Mouse (Mus musculus): ENCODE data around the gene Mybph. TPM values are rescaled to one million over a fixed set of nuclear protein-coding genes. Genes with fewer than 3 reads are reported as not detected.

The Mybph gene
- total and polyA plus RNA-seq, 3 experiments = not detected

- no peak for DNase-seq (ENCODE audit: low read depth, low spot score)
- no peaks in the 10 kb centered on the region for H3K27me3 ChIP-seq (ENCODE audit: control insufficient read depth in 1 of 2, insufficient read depth in 2 of 2, low read length in 2 of 2)
- no peak overlapping the region for H3K27ac ChIP-seq (ENCODE audit: control insufficient read depth, low read depth, low read length)
- H3K4me1 ChIP-seq (ENCODE audit: control insufficient read depth in 1 of 2, insufficient read depth in 2 of 2, low read length in 2 of 2) = peaks cover 0 to 13% of the 10 kb centered on the region in 2 experiments; a peak in 2 of 4 replicates
- H3K4me3 ChIP-seq (ENCODE audit: control insufficient read depth in 1 of 2, insufficient read depth in 1 of 2, low read depth in 2 of 2, low read length in 2 of 2) = no peak overlapping the region
- H3K9me3 ChIP-seq (replicated peaks; ENCODE audit: insufficient read depth, low read length) = no peaks in the 10 kb centered on the region
- no peak overlapping the region for H3K9ac ChIP-seq (ENCODE audit: control insufficient read depth, low read depth, low read length, poor library complexity, severe bottlenecking)
- no peak for TF ChIP-seq RAD21 (IDR thresholded peaks at IDR 0.05; ENCODE audit: low read depth, low read length)
- TF ChIP-seq GABPA (IDR thresholded peaks at IDR 0.05; ENCODE audit: low read depth, low read length) = no peak
- no peak for TF ChIP-seq USF2 (IDR thresholded peaks at IDR 0.05; ENCODE audit: borderline replicate concordance in 1 of 2, insufficient read depth in 1 of 2, low read depth in 1 of 2, low read length in 2 of 2)
- TF ChIP-seq MXI1 (IDR thresholded peaks at IDR 0.05; ENCODE audit: low read depth, low read length) = no peak
- no peak for TF ChIP-seq KAT2A (conservative IDR thresholded peaks at IDR 0.05; ENCODE audit: low read depth, low read length)
- TF ChIP-seq POLR2AphosphoS5 (IDR thresholded peaks at IDR 0.05; ENCODE audit: borderline replicate concordance, low read depth, low read length) = no peak
- no peak for TF ChIP-seq MAX (IDR thresholded peaks at IDR 0.05; ENCODE audit: low read length)
- no peak for TF ChIP-seq SMC3 (IDR thresholded peaks at IDR 0.05; ENCODE audit: low read depth, low read length)
- no peak for TF ChIP-seq TAL1 (IDR thresholded peaks at IDR 0.05; ENCODE audit: low read length)
- no peak for TF ChIP-seq USF1 (IDR thresholded peaks at IDR 0.05; ENCODE audit: low read depth, low read length)
- TF ChIP-seq NRF1 (IDR thresholded peaks at IDR 0.05; ENCODE audit: insufficient read depth, low read depth, low read length, poor library complexity, severe bottlenecking) = no peak
- TF ChIP-seq MYC (IDR thresholded peaks at IDR 0.05; ENCODE audit: low read depth, low read length) = no peak
- TF ChIP-seq TBP (IDR thresholded peaks at IDR 0.05; ENCODE audit: low read depth, low read length) = no peak
- TF ChIP-seq RCOR1 (IDR thresholded peaks at IDR 0.05; ENCODE audit: low read depth, low read length) = no peak
- no peaks in the 10 kb centered on the region for H3K79me2 ChIP-seq (ENCODE audit: control insufficient read depth, insufficient read depth, low read length, poor library complexity)
- peaks cover 0 to 4% of the 10 kb centered on the region in 2 experiments; a peak in 1 of 4 replicates for H3K36me3 ChIP-seq (ENCODE audit: control insufficient read depth in 1 of 2, insufficient read depth in 2 of 2, low read length in 2 of 2)
Observed at GRCm38 (mm10) chr1:134197325-134197982, 4.2 kb downstream of the Mybph start.

- Histone ChIP-seq H3K79me2 (ENCODE audit: control insufficient read depth, insufficient read depth, low read length, poor library complexity) (no peaks in the 10 kb centered on the region), H3K9ac (ENCODE audit: control insufficient read depth, low read depth, low read length, poor library complexity, severe bottlenecking) (no peak overlapping the region), H3K9me3 (replicated peaks; ENCODE audit: insufficient read depth, low read length) (no peaks in the 10 kb centered on the region), H3K27me3 (ENCODE audit: control insufficient read depth in 1 of 2, insufficient read depth in 2 of 2, low read length in 2 of 2) (no peaks in the 10 kb centered on the region), H3K27ac (ENCODE audit: control insufficient read depth, low read depth, low read length) (no peak overlapping the region), H3K4me3 (ENCODE audit: control insufficient read depth in 1 of 2, insufficient read depth in 1 of 2, low read depth in 2 of 2, low read length in 2 of 2) (no peak overlapping the region), H3K36me3 (ENCODE audit: control insufficient read depth in 1 of 2, insufficient read depth in 2 of 2, low read length in 2 of 2) (peaks cover 0 to 4% of the 10 kb centered on the region in 2 experiments; a peak in 1 of 4 replicates), H3K4me1 (ENCODE audit: control insufficient read depth in 1 of 2, insufficient read depth in 2 of 2, low read length in 2 of 2) (peaks cover 0 to 13% of the 10 kb centered on the region in 2 experiments; a peak in 2 of 4 replicates)
- no peak for DNase-seq (ENCODE audit: low read depth, low spot score)
- no peak for TF ChIP-seq EP300 (IDR thresholded peaks at IDR 0.05; ENCODE audit: low read depth in 1 of 2, low read length in 2 of 2)
- TF ChIP-seq ELF1 (IDR thresholded peaks at IDR 0.05; ENCODE audit: low read depth, low read length) = no peak
- TF ChIP-seq USF1 (IDR thresholded peaks at IDR 0.05; ENCODE audit: low read depth, low read length) = no peak
- TF ChIP-seq TCF12 (IDR thresholded peaks at IDR 0.05; ENCODE audit: low read depth, low read length) = no peak
- TF ChIP-seq USF2 (IDR thresholded peaks at IDR 0.05; ENCODE audit: borderline replicate concordance in 1 of 2, insufficient read depth in 1 of 2, low read depth in 1 of 2, low read length in 2 of 2) = no peak
- no peak for TF ChIP-seq ZMIZ1 (IDR thresholded peaks at IDR 0.05; ENCODE audit: low read depth, low read length)
Observed at GRCm38 (mm10) chr1:134198197-134198995, 5.1 kb downstream of the Mybph start.
